Mouse (Mus musculus) heart, adult 2 months (tissue): ENCODE results near the gene Tax1bp3.

Experiments
- CTCF ChIP-seq: fragments of 200-600 bp; IDR thresholded peaks from 2 replicates; pipeline ENCODE4 v1.8.1; 2022; ENCODE audit warnings: antibody characterized with exemption, mild to moderate bottlenecking, moderate library complexity
- EP300 ChIP-seq: fragments of 200-500 bp; IDR thresholded peaks from 2 replicates; pipeline ENCODE4 v1.6.1; 2011; ENCODE audit warnings: low read depth, low read length, control low read depth; ENCODE audit not compliant: insufficient read depth

- no peak for TF ChIP-seq CTCF
- TF ChIP-seq EP300 = no peak
These were observed 28.7 kb upstream of the Tax1bp3 start for GRCm38 (mm10) chr11:73148209-73148608.
